Mouse (Mus musculus): Measurements from ENCODE around the gene Abcc12. TPM values are rescaled to one million over a fixed set of nuclear protein-coding genes. Genes with fewer than 3 reads are reported as not detected.

Abcc12 gene
- polyA plus RNA-seq, 1 experiment from 2014 or later, result 0.15 TPM

DNA sequence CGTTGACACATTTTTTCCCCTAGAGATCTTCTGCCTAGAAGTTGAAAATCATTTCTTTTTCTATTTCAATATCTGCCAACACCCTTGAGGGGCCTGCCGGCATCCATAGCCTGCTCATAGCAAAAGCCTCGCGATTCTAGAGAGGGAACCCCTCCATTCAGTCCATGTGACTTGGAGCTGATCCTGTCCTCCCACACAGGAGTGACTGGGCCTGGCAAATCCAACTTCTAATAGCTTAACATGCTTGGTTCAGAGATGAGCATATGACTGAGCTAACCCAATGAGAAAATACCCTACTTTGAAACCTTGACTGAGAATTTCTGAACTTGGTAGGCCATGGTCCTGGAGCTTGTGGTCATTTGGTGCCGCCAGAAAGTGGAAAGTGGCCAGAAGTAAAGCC, 5.6 kb upstream of the Abcc12 start:
- 41% methylated on average over 5 of the region's 5 CpGs for WGBS
- H3K4me3 ChIP-seq (ENCODE audit: low read depth, low read length), result no peak overlapping the region
- TF ChIP-seq CTCF (IDR thresholded peaks at IDR 0.05; ENCODE audit: low read depth), result no peak
- no peak for TF ChIP-seq EP300 (optimal IDR thresholded peaks at IDR 0.05)
- H3K27ac ChIP-seq (replicated peaks), result no peak overlapping the region
- no peaks in the 10 kb centered on the region for H3K9me3 ChIP-seq (ENCODE audit: control insufficient read depth, low read length)
- no peaks in the 10 kb centered on the region for H3K36me3 ChIP-seq (ENCODE audit: control insufficient read depth, insufficient read depth, low read length)
- DNase-seq (ENCODE audit: low spot score) (no peak), ATAC-seq (ENCODE audit: low FRiP score, low TSS enrichment) (peak; percentile 32; the same call in 1 of the 2 replicates)
- no peaks in the 10 kb centered on the region for H3K27me3 ChIP-seq (ENCODE audit: control insufficient read depth, insufficient read depth, low read length)
- H3K4me2 ChIP-seq (replicated peaks; ENCODE audit: low read depth), result no peak overlapping the region
- H3K9ac ChIP-seq (ENCODE audit: low read length), result no peak overlapping the region
- no peaks in the 10 kb centered on the region for H3K4me1 ChIP-seq (replicated peaks; ENCODE audit: control insufficient read depth, insufficient read depth)

DNA sequence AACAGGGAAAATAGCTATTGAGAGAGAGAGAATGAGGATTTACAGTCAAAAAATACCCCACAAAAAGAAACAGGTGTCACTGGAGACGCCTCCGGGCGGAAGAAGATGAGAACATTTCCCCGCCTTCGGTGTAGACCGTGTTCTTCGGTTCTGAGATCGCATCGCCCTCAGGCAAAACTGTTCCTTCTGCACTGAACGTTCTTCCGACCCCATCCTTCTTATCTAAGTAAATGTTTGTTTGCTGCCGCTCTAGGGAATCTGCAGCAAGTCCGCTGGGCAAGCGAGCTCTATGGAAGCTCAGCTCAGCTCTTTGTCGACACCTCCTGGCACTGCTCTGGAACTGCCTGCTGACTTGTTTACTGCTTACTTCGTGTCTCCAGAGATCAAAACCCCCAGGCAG, 5.0 kb upstream of the Abcc12 start:
- ATAC-seq (ENCODE audit: low FRiP score, low TSS enrichment) (peak; percentile 54; the same call in 1 of the 2 replicates), DNase-seq (ENCODE audit: low spot score) (peak; percentile 69)
- Histone ChIP-seq H3K27me3 (ENCODE audit: control insufficient read depth, insufficient read depth, low read length) (no peaks in the 10 kb centered on the region), H3K27ac (replicated peaks) (no peak overlapping the region), H3K4me3 (ENCODE audit: low read depth, low read length) (peak overlapping the region; percentile 37), H3K9ac (ENCODE audit: low read length) (no peak overlapping the region), H3K9me3 (ENCODE audit: control insufficient read depth, low read length) (no peaks in the 10 kb centered on the region), H3K4me2 (replicated peaks; ENCODE audit: low read depth) (peak overlapping the region; percentile 61), H3K36me3 (ENCODE audit: control insufficient read depth, insufficient read depth, low read length) (no peaks in the 10 kb centered on the region), H3K4me1 (replicated peaks; ENCODE audit: control insufficient read depth, insufficient read depth) (no peaks in the 10 kb centered on the region)
- 1% methylated on average over 16 of the region's 16 CpGs for WGBS
- TF ChIP-seq EP300 (optimal IDR thresholded peaks at IDR 0.05), result no peak
- peak; percentile 88 for TF ChIP-seq CTCF (IDR thresholded peaks at IDR 0.05; ENCODE audit: low read depth)

DNA sequence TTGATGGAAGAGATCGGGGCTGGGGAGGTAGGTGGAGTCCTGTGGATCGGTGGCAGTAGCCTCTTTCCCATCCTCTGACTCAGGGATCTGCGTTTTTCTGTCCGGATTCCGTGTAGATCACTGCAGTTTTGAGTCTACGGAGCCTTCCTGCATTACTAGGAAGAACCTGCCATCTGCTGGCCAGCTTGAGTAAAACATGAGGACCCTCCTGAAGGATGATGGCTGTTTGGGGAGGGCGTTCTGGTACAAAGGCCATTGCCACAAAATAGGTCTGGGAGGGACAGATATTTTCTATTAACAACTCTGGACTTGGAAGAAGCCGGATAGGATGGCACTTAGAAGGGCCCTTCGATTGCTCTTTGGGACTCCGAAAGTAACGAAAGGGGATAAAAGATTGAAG, 4.6 kb upstream of the Abcc12 start:
- H3K9ac ChIP-seq (ENCODE audit: low read length), result no peak overlapping the region; the same call in 1 of the 2 replicates
- peak; percentile 35; the same call in 1 of the 2 replicates for ATAC-seq (ENCODE audit: low FRiP score, low TSS enrichment)

DNA sequence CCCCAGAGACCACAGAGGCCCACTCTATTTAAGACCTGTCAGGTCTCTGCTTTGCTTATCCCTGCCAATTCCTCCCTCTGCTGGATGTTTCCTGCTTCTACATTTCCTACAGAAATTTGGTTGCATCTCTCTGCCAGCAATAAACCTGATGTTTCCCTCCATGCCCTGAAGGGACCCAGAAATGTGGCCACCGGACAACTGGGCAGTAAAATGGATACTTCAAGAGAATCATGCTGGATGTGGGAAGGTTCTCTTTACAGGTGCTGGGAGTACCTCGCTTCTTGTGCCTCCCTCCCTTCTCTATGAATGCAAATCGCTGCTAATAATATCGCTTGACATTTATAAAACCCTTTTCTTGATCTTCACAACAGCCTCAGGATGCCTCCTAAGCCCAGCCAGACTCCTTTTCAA, 1.4 kb upstream of the Abcc12 start:
- WGBS, result 77% methylated on average over 4 of the region's 4 CpGs
- no peak for DNase-seq (ENCODE audit: low spot score)
- TF ChIP-seq CTCF (IDR thresholded peaks at IDR 0.05; ENCODE audit: low read depth), result peak; percentile 60
- no peak for TF ChIP-seq EP300 (optimal IDR thresholded peaks at IDR 0.05)
- Histone ChIP-seq H3K9me3 (ENCODE audit: control insufficient read depth, low read length) (no peaks in the 10 kb centered on the region), H3K4me3 (ENCODE audit: low read depth, low read length) (no peak overlapping the region), H3K4me2 (replicated peaks; ENCODE audit: low read depth) (no peak overlapping the region), H3K9ac (ENCODE audit: low read length) (no peak overlapping the region), H3K4me1 (replicated peaks; ENCODE audit: control insufficient read depth, insufficient read depth) (no peaks in the 10 kb centered on the region), H3K36me3 (ENCODE audit: control insufficient read depth, insufficient read depth, low read length) (no peaks in the 10 kb centered on the region), H3K27ac (replicated peaks) (no peak overlapping the region), H3K27me3 (ENCODE audit: control insufficient read depth, insufficient read depth, low read length) (no peaks in the 10 kb centered on the region)
- no peak for ATAC-seq (ENCODE audit: low FRiP score, low TSS enrichment)

More for the DNA sequence above, 4.6 kb upstream of the Abcc12 start:
- H3K4me3 ChIP-seq (ENCODE audit: low read depth, low read length), result peak overlapping the region; percentile 37
- H3K27ac ChIP-seq (replicated peaks), result no peak overlapping the region
- H3K36me3 ChIP-seq (ENCODE audit: control insufficient read depth, insufficient read depth, low read length), result no peaks in the 10 kb centered on the region
- peak; percentile 75 for DNase-seq (ENCODE audit: low spot score)
- no peaks in the 10 kb centered on the region for H3K4me1 ChIP-seq (replicated peaks; ENCODE audit: control insufficient read depth, insufficient read depth)
- H3K4me2 ChIP-seq (replicated peaks; ENCODE audit: low read depth), result peak overlapping the region; percentile 61
- H3K27me3 ChIP-seq (ENCODE audit: control insufficient read depth, insufficient read depth, low read length), result no peaks in the 10 kb centered on the region
- H3K9me3 ChIP-seq (ENCODE audit: control insufficient read depth, low read length), result no peaks in the 10 kb centered on the region
- 7% methylated on average over 11 of the region's 11 CpGs for WGBS
- TF ChIP-seq EP300 (optimal IDR thresholded peaks at IDR 0.05) (no peak), CTCF (IDR thresholded peaks at IDR 0.05; ENCODE audit: low read depth) (peak; percentile 90)

DNA sequence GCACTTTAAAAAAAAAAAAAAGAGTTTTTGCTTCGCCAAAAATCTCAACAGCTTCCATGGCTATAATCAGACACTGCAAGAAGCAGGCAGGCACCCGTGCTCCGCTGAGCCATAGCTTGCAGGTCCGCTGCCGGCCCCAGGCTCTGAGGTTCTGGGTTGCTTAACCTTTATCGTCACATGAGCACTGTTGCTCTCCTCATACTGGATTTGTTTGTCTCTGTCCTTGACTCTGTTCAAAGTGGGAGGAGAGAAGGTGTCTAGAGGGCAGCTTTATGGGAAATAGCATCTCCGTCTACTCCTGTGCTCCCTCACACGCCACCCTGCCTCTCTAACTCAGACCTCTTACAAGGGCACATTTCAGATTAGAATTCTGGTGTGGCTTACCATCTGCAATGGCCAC, 1.8 kb downstream of the Abcc12 start:
- DNase-seq (ENCODE audit: low spot score) (no peak), ATAC-seq (ENCODE audit: low FRiP score, low TSS enrichment) (no peak)
- H3K27ac ChIP-seq (replicated peaks), result no peak overlapping the region
- no peaks in the 10 kb centered on the region for H3K36me3 ChIP-seq (ENCODE audit: control insufficient read depth, insufficient read depth, low read length)
- H3K4me2 ChIP-seq (replicated peaks; ENCODE audit: low read depth), result no peak overlapping the region
- H3K4me1 ChIP-seq (replicated peaks; ENCODE audit: control insufficient read depth, insufficient read depth), result no peaks in the 10 kb centered on the region
- WGBS, result 75% methylated on average over 8 of the region's 8 CpGs
- H3K9ac ChIP-seq (ENCODE audit: low read length), result no peak overlapping the region
- TF ChIP-seq CTCF (IDR thresholded peaks at IDR 0.05; ENCODE audit: low read depth) (no peak), EP300 (optimal IDR thresholded peaks at IDR 0.05) (no peak)
- H3K4me3 ChIP-seq (ENCODE audit: low read depth, low read length), result no peak overlapping the region
- no peaks in the 10 kb centered on the region for H3K27me3 ChIP-seq (ENCODE audit: control insufficient read depth, insufficient read depth, low read length)
- no peaks in the 10 kb centered on the region for H3K9me3 ChIP-seq (ENCODE audit: control insufficient read depth, low read length)

DNA sequence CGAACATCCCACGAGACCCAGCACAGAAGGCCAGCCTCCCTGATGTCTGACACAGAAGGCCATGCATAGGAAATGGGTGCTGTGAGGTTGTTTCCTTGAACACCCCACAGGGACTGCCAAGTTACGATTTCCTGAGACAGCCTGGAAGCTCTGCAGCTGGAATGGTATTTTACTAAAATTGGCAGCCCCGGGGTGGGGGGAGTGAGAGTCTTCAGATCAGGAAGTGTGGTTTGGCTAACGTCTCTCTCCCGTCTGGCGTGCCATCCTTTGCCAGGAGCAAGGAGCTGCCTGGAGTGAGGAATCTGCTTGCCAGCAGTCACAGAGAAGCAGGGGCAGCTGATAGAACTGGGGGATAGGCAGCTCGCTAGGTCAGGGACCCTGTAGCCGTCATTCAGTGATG, 2.4 kb downstream of the Abcc12 start:
- no peaks in the 10 kb centered on the region for H3K36me3 ChIP-seq (ENCODE audit: control insufficient read depth, insufficient read depth, low read length)
- no peak for DNase-seq (ENCODE audit: low spot score)
- H3K4me1 ChIP-seq (replicated peaks; ENCODE audit: control insufficient read depth, insufficient read depth), result no peaks in the 10 kb centered on the region
- H3K27ac ChIP-seq (replicated peaks), result no peak overlapping the region
- no peak overlapping the region for H3K4me3 ChIP-seq (ENCODE audit: low read depth, low read length)
- TF ChIP-seq EP300 (optimal IDR thresholded peaks at IDR 0.05) (no peak), CTCF (IDR thresholded peaks at IDR 0.05; ENCODE audit: low read depth) (no peak)
- 39% methylated on average over 9 of the region's 9 CpGs for WGBS
- H3K9ac ChIP-seq (ENCODE audit: low read length), result 0 out of 2 replicates have a peak overlapping the region, but pooled peaks have one; percentile 18
- no peak overlapping the region for H3K4me2 ChIP-seq (replicated peaks; ENCODE audit: low read depth)
- H3K27me3 ChIP-seq (ENCODE audit: control insufficient read depth, insufficient read depth, low read length), result no peaks in the 10 kb centered on the region
- no peak for ATAC-seq (ENCODE audit: low FRiP score, low TSS enrichment)
- no peaks in the 10 kb centered on the region for H3K9me3 ChIP-seq (ENCODE audit: control insufficient read depth, low read length)

Data from stomach, postnatal 0 days (tissue).